Mouse (Mus musculus): ENCODE data around the gene Tmem212.

The Tmem212 gene

GRCm38 (mm10) chr3:27839795-27840194 is 56.4 kb downstream of the Tmem212 start:
- DNase-seq = no peak

GRCm38 (mm10) chr3:27839231-27839630 is 56.9 kb downstream of the Tmem212 start:
- DNase-seq = no peak

- no peak for DNase-seq
Observed at GRCm38 (mm10) chr3:27836297-27836696, 59.9 kb downstream of the Tmem212 start.

GRCm38 (mm10) chr3:27835786-27836185 is 60.4 kb downstream of the Tmem212 start:
- DNase-seq = no peak

- no peak for DNase-seq
Observed at GRCm38 (mm10) chr3:27828755-27829154, 67.4 kb downstream of the Tmem212 start.

- DNase-seq = no peak
Observed at GRCm38 (mm10) chr3:27827236-27827635, 68.9 kb downstream of the Tmem212 start.

- no peak for DNase-seq
Observed at GRCm38 (mm10) chr3:27825985-27826384, 70.2 kb downstream of the Tmem212 start.

Data from kidney, postnatal 36 days (tissue).